Mouse (Mus musculus): ENCODE data around the gene Itga8.

DNA sequence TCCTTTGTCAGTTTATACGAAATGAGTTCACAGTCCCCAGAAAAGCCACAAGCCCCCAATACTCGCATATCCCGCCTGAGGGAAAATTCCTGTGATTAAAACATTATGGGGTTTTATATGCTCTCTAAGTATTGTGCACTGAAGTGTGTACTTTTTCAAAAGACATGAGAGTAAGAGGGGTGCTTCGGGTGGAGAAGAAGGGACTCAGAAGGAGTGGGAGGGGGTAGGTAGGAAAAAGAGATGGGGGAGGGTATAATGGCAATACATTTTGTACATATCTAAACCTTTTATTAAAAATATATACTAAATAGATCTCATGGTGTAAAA, 88.3 kb downstream of the Itga8 start:
- TF ChIP-seq CTCF (IDR thresholded peaks at IDR 0.05; ENCODE audit: borderline replicate concordance, control insufficient read depth, extremely low read depth, insufficient read depth, low read length, poor library complexity) (no peak), POLR2A (IDR thresholded peaks at IDR 0.05; ENCODE audit: control insufficient read depth, extremely low read depth, insufficient read depth, low read length, poor library complexity) (no peak)

Measured in thymus, adult 2 months (tissue).